Mouse (Mus musculus) heart, postnatal 25 days (tissue): ENCODE data around the gene Specc1. TPM values are rescaled to one million over a fixed set of nuclear protein-coding genes. Genes with fewer than 3 reads are reported as not detected.
"Not testable (repeated sequence)": the region's sequence is repeated elsewhere in the genome, so short reads cannot be mapped to it uniquely, and the experiment has no call there.

ENCODE experiments used
- DNase-seq: peaks from one replicate; pipeline ENCODE4 v3.0.0; 2022; ENCODE audit warnings: low spot score
- intact Hi-C: fragments of 180-260 bp; cut with DNase I; formaldehyde crosslinking; loops from one replicate; pipeline ENCODE4 v1.15.1; 2025
- total RNA-seq, 2 experiments: library from RNA; stranded (reverse); gene quantifications; 2 replicates each; pipeline ENCODE4 v1.2.3; 2021

Gene Specc1
- total RNA-seq: 10 to 100 TPM in 1 of 2 experiments, 1 to 10 TPM in 1; 9.6 to 16.5 TPM

- peak; percentile 74 for DNase-seq
- intact Hi-C loops: no loop called here
Observed at GRCm38 (mm10) chr11:61956572-61957295, at the start of gene Specc1. Gene Specc1 (plus strand): TSS chr11:61956763.

GRCm38 (mm10) chr11:61908315-61908714 is 48.2 kb upstream of the Specc1 start:
- intact Hi-C loops: no loop called here
- DNase-seq: no peak

DNA sequence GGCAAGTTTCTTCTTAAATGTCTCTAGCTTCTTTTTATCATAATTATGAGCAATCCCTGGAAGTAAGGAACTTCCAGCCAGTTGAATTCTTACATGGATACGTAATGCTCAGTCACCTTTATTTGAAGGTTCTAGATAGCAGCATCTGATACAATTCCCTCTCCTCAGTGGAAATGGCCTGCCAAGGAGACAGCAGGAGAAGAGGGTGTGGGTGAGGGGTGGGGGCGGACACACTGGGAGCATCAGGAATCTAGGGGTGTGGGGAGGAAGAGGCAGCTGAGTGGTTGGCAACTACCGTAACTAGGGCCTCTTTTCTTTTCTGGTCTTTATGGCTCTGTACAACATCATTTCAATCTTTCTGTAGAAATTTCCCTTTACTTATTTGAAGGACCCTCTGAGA is 36.9 kb upstream of the Specc1 start:
- no peak for DNase-seq
- intact Hi-C loops: no loop called here

DNA sequence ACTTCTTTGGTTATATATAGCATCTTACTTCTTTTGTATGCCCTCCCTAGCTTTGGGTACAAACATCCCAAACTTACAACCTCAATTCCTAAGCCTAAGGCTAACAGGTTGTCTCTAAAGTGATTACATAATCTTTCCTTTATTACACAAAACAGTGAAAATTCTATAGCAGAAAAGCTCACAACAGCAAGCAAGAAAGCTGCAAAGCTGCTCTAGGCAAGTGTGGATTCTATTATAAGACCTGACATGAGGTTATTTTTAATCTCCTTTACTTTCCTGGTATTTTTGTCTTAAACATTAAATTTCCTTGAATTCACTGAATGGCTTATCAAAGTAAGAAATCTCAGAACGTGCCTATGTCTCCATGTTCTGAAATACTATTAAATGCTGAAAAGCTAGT is 33.3 kb upstream of the Specc1 start:
- intact Hi-C loops: no loop called here
- DNase-seq: no peak

DNA sequence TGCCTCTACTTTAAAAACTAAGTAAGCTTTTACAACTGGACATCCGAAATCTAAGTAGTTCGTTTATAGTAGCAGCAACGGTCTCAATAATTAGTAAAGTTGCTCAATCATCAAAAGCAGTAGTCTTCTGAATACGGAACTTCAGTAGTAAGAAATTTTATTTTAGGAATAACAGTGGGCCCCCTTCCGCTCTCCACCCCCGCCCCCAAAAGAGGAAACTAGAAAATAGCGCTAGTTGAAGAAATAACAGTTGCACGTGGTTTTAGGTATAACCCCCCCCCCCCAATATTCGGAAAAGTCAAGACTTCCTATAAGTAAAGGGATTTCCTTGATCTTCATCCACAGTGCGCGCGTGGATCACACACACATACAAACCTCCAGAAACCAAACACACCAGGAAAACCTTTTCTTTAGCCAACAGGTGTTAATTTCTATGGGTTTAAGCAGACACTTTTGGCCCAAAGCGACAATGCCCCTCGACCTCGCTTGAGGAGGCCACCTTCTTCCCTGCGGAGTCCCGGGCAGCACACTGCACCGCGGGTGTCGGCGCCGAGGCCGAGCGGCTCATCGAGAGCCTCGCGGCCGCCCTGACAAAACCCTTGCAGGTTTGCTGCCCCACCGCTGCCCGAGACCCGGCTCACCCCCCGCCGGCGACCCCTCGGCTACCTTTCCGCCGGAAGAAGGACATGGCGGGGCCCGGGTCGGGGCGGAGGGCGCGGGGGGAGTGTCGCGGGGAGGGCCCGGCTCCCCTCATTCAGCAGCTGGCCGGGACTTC is 27.1 kb upstream of the Specc1 start:
- intact Hi-C loops: loop anchor here (10.0 kb wide), 1 partner anchor 625 kb away; the partner anchor contains the start of gene Ubb

GRCm38 (mm10) chr11:61930098-61930517 is 26.5 kb upstream of the Specc1 start, which contains the start of gene Akap10:
Gene Akap10 (minus strand): TSS chr11:61930252.
- DNase-seq: peak; percentile 89
- intact Hi-C loops: loop anchor here (10.0 kb wide), 1 partner anchor 625 kb away; the partner anchor contains the start of gene Ubb

More for the DNA sequence above, 27.1 kb upstream of the Specc1 start:
- DNase-seq: no peak

DNA sequence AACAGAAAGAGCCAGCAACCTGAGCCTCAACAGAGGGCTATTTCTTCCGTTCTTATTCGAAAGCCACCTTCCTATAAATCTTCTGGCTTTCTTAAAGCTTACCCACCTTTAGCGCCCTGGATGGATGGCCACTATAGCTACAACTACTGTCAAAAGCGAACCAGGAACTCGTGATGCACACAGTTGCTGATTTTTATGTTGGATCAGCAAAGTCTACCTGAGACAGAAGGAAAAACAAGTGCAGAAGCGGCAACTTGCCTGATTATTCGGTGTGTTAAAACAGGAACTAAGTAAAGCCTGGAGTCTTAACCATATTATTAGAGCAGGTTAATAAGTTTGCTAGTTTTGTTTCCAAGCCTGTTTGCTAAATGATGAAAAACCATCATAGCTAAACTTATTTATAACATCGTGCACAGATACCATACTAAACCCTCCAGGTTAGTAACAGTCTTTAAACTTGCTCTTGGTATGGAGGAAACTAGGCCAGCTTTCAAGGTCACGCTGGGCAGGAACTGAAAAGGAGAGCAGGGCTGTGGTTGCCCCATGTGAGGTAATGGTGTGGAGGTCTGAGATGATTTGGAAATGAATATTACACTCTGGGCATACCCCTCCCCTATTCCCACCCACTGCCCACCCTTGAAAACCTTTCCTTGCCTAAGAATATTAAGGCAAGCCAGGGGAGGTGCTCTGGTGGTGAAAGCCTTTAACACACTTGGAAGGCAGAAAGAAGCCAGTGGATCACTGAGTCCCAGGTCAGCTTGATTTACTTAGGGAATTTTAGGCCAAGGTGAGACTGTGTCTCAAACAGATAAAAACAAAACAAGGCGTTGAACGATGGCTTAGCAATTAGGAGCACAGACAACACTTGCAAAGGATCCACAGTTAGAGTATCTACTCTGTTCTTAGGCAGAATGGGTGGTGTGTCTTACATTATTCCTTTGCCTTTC is 25.6 kb upstream of the Specc1 start:
- intact Hi-C loops: loop anchor here (10.0 kb wide), 1 partner anchor 624 kb away; the partner anchor contains the start of gene Ubb
- DNase-seq: no peak

DNA sequence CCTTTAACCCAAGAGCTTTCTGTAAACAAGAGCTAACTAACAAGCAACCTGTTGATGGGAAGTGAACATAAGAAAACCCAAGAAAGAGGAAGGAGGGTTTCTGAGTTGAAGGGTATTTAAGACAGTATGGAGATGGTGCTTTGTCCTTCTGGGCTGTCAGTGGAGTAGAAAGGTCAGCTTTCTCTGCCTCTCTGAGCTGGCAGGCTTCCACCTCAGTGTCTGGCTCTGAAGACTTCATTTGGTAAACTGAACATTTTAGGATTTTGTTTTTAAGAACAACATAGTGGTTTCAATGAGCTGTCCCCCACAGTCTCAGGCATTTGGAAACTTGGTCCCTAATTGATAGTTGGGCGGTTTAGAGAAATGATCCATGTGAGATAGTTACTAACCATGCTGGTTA is 18.8 kb upstream of the Specc1 start:
- intact Hi-C loops: loop anchor here (10.0 kb wide), 1 partner anchor 617 kb away; the partner anchor contains the start of gene Ubb
- no peak for DNase-seq

- DNase-seq: no peak
- intact Hi-C loops: no loop called here
Observed at GRCm38 (mm10) chr11:61942903-61943302, 13.7 kb upstream of the Specc1 start.

DNA sequence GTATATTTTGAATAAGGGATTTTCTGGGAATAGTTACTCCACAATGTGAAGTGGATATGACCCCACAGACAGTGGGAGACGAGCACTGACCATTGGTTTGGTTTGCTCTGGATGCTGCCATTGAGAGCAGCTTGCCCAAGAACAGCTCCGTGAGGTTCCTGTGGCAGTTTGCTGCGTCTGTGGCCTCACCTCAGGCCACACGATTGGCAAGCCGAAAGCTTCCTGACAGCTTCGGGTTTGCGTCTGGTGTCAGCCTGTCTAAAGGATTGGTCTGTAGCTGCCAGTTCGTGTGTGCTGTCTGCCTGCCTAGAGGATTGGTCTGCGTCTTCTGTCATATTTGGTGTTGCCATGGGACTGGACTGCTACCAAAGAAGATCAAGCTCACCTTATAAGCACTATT is 12.1 kb upstream of the Specc1 start:
- intact Hi-C loops: no loop called here
- DNase-seq: no peak

DNA sequence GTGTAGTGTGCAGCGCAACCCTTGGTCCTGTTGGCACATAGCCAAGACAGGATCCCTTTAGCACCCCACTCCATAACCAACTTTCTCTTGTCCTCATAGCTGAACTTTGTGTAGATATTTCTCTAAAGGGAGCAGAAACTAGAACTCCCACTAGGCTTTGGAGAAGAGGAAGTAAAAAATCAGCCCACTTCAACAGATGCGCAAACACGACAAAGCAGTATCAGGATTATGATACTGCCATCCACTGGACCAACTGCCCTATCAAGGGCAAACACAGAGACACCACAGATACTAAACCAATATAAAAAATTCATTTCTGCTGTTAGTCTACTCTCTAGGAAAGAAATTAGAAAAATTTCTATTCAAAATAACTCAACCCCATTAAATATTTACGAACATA is 10.0 kb upstream of the Specc1 start:
- no peak for DNase-seq
- intact Hi-C loops: no loop called here

DNA sequence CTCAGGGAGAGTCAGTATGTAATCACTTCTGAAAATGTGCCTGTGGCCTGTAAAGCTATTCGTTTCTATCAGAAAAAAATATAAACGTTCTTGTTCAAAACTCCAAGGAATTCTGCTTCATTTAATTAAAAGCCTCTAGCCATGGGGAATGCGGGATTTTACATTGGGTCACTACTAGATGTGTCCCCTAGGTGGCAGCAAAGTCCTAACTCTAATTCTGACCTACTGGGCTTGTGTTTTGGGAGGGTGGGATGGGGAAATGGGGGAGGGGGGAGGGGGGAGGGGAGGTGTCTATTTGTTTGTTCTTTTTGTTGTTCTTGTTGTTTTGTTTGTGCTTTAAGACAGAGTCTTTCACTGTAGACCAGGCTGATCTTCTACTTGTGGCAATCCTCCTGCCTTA is 7.2 kb upstream of the Specc1 start:
- intact Hi-C loops: no loop called here
- DNase-seq: no peak

DNA sequence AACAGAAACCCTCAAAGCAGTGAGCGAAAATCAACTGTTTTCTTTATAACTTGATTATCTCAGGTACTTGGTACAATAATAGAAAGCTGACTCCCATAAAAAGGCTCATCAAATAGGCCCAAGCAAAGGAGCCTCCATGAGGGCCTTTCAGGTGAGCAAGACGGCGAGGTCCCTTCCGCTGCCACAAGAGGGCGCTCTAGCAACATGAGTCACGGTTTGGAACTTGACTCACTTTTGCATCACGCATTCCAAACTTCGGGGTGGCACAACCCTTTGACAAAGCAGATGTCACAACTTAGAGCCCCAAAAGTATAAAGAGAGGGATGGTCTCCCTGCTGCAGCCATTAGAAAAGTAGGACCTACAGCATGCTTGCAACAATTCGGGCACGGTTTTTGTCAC is 5.9 kb upstream of the Specc1 start:
- DNase-seq: peak; percentile 23
- intact Hi-C loops: loop anchor here (2.0 to 5.0 kb wide), 4 partner anchors 62 to 330 kb away; partner anchors contain the start of genes Ttc19 and Zswim7

DNA sequence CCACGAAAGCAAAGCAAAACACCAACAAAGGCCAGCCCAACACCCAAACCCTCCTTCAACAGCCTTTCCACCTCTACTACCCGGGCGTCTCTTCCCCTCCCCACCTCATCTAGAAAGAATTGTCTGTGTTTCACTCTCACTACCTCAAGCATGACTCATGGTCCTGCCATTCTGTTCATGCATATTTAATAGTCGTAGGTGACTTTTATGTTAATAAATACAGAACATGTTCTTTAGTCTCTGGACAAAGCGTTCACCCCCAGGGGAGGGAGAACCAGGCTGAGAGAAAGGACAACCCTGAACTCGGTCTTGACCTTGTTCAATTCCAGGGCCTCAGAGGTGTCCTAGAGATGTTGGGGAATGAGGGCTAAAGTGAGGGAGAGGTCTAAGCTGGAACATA is 1.4 kb upstream of the Specc1 start:
- intact Hi-C loops: no loop called here
- DNase-seq: no peak

GRCm38 (mm10) chr11:61955951-61956350 is 612 bp upstream of the Specc1 start:
- intact Hi-C loops: no loop called here
- DNase-seq: no peak

DNA sequence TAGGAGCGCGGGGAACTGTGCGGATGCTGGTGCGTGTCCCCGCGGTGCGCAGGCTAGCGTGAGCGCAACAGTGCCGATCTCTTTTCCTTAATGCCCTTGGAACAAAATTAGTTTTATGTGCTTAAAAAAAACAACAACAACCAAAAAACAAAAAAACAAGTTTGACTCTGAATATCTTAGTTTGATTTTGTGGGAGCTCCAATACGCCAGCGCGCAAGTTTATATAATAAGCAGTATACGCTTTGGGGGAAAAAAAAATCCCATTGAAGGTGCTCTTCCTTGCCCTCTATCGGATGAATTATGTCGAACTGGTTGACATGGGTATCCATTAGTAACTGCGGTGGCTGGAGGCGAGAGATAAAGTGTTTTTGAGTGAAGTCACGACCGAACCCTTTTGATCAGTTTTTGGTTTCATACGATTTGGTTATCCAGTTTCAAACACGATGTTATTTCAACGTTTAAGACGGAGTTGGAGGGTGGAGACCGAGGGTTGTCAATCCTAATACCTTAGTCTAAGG is 792 bp downstream of the Specc1 start:
- intact Hi-C loops: no loop called here
- no peak for DNase-seq

GRCm38 (mm10) chr11:61958706-61959105 is 2.1 kb downstream of the Specc1 start:
- DNase-seq, intact Hi-C loops: not testable (repeated sequence)

GRCm38 (mm10) chr11:61960096-61960495 is 3.5 kb downstream of the Specc1 start:
- intact Hi-C loops: no loop called here
- no peak for DNase-seq

GRCm38 (mm10) chr11:61962684-61963083 is 6.1 kb downstream of the Specc1 start:
- intact Hi-C loops: no loop called here
- no peak for DNase-seq

GRCm38 (mm10) chr11:61963193-61963592 is 6.6 kb downstream of the Specc1 start:
- intact Hi-C loops: no loop called here

More at GRCm38 (mm10) chr11:61963193-61963592, 6.6 kb downstream of the Specc1 start:
- DNase-seq: no peak
